In genomic region chr4:125439856-125440255, GRCm38 (mm10) we compare ENCODE assay signal across 22 mouse cellular contexts. TPM values are rescaled to one million over a fixed set of nuclear protein-coding genes. Genes with fewer than 3 reads are reported as not detected.
"Had no signal": no experiment of that assay in that cellular context is flagged by ENCODE, and none has a peak within 500 bp of the region (broad histone marks: within the 10 kb centered on the region; RNA-seq: fewer than 3 reads in every experiment).

No protein-coding gene starts in this region.

- H3K4me1 ChIP-seq: liver, embryonic 15.5 days; lung, embryonic 15.5 days had no signal

- H3K4me2 ChIP-seq: liver, embryonic 11.5 days; liver, embryonic 15.5 days; lung, embryonic 15.5 days; midbrain, embryonic 12.5 days; neural tube, embryonic 12.5 days; neural tube, embryonic 15.5 days had no signal

- ATAC-seq: midbrain, embryonic 16.5 days had no signal

- H3K36me3 ChIP-seq: liver, embryonic 15.5 days; lung, embryonic 15.5 days; midbrain, embryonic 12.5 days; neural tube, embryonic 12.5 days; neural tube, embryonic 15.5 days had no signal

- H3K27me3 ChIP-seq: liver, embryonic 15.5 days; lung, embryonic 15.5 days; neural tube, embryonic 12.5 days; neural tube, embryonic 15.5 days had no signal

- H3K4me3 ChIP-seq: liver, embryonic 15.5 days; lung, embryonic 15.5 days; megakaryocyte, embryonic 14.5 days; midbrain, embryonic 12.5 days; neural tube, embryonic 12.5 days; neural tube, embryonic 15.5 days had no signal

- H3K27ac ChIP-seq: liver, embryonic 15.5 days; lung, embryonic 15.5 days; midbrain, embryonic 12.5 days; neural tube, embryonic 12.5 days; neural tube, embryonic 15.5 days; stomach, postnatal 0 days had no signal

- H3K9me3 ChIP-seq: liver, embryonic 15.5 days; lung, embryonic 15.5 days; megakaryocyte, embryonic 14.5 days; midbrain, embryonic 12.5 days; neural tube, embryonic 12.5 days; neural tube, embryonic 15.5 days had no signal

- H3K9ac ChIP-seq: liver, embryonic 15.5 days; lung, embryonic 15.5 days; midbrain, embryonic 12.5 days; neural tube, embryonic 12.5 days; neural tube, embryonic 15.5 days had no signal

- DNase-seq: kidney, adult 18-20 months; kidney, adult 9 months; kidney, postnatal 14 days; kidney, postnatal 4 days; lung, adult 18-20 months; lung, postnatal 10 days; lung, postnatal 36 days; right cerebral cortex, adult 18-20 months; right cerebral cortex, postnatal 14 days; right cerebral cortex, postnatal 4 days; thymus, adult 18-20 months; thymus, postnatal 36 days had no signal

RNA-seq across cellular contexts. Expression of gene Grik3, which starts 50.6 kb away (rescaled TPM):
- polyA plus RNA-seq: limb, embryonic 11.5 days; liver, embryonic 15.5 days; lung, embryonic 15.5 days had no signal
